Mouse (Mus musculus) gastrocnemius, adult 2 months (tissue): Measurements from ENCODE around the gene Zfp941. TPM values are rescaled to one million over a fixed set of nuclear protein-coding genes. Genes with fewer than 3 reads are reported as not detected.

Experiments
- DNase-seq: peaks from one replicate; pipeline ENCODE4 v3.0.0; 2022
- H3K27ac ChIP-seq: fragments of 200-600 bp; 2 replicates; pipeline ENCODE4 v1.8.1; 2022; ENCODE audit warnings: mild to moderate bottlenecking
- H3K4me3 ChIP-seq: fragments of 200-600 bp; 2 replicates; pipeline ENCODE4 v1.8.1; 2022; ENCODE audit warnings: mild to moderate bottlenecking, moderate library complexity
- CTCF ChIP-seq: fragments of 200-600 bp; IDR thresholded peaks from 2 replicates; pipeline ENCODE4 v1.8.1; 2022; ENCODE audit warnings: antibody characterized with exemption, mild to moderate bottlenecking, moderate library complexity
- intact Hi-C: fragments of 180-260 bp; cut with DNase I; formaldehyde crosslinking; loops from one replicate; pipeline ENCODE4 v1.15.1; 2025
- total RNA-seq, 2 experiments: library from RNA; stranded (reverse); gene quantifications; 2 replicates each; pipeline ENCODE4 v1.2.3; 2021

Zfp941 gene
- total RNA-seq, 2 experiments from 2014 or later = not detected

GRCm38 (mm10) chr7:140834968-140835757, 13.2 kb upstream of the Zfp941 start, which contains the start of gene Urah:
Gene Urah, plus strand, starts transcription at chr7:140835018.
- intact Hi-C loops = loop anchor here (10.0 kb wide), 1 partner anchor 760 kb away; no protein-coding TSS in a partner anchor
- Histone ChIP-seq H3K27ac (no peak within 1 kb of the TSS), H3K4me3 (no peak within 1 kb of the TSS)
- TF ChIP-seq CTCF = no peak
- DNase-seq = no peak

- Histone ChIP-seq H3K27ac (no peak overlapping the region), H3K4me3 (no peak overlapping the region)
- intact Hi-C loops = loop anchor here (10.0 kb wide), 1 partner anchor 759 kb away; no protein-coding TSS in a partner anchor
- no peak for TF ChIP-seq CTCF
- DNase-seq = no peak
Observed at GRCm38 (mm10) chr7:140833341-140833740, 11.4 kb upstream of the Zfp941 start.

GRCm38 (mm10) chr7:140831447-140831846, 9.5 kb upstream of the Zfp941 start:
- intact Hi-C loops = loop anchor here (10.0 kb wide), 1 partner anchor 757 kb away; no protein-coding TSS in a partner anchor
- no peak for TF ChIP-seq CTCF

GRCm38 (mm10) chr7:140828171-140828881, 6.3 kb upstream of the Zfp941 start:
- intact Hi-C loops = no loop called here
- peak; percentile 38; the same call in 1 of the 2 replicates for TF ChIP-seq CTCF
- Histone ChIP-seq H3K4me3 (peak overlapping the region; percentile 19; the same call in 1 of the 2 replicates), H3K27ac (peak overlapping the region; percentile 6; the same call in 1 of the 2 replicates)
- no peak for DNase-seq

More at GRCm38 (mm10) chr7:140831447-140831846, 9.5 kb upstream of the Zfp941 start:
- no peak overlapping the region for H3K27ac ChIP-seq
- no peak overlapping the region for H3K4me3 ChIP-seq
- DNase-seq = no peak

GRCm38 (mm10) chr7:140822731-140823130, 753 bp upstream of the Zfp941 start:
- no peak for DNase-seq
- no peak for TF ChIP-seq CTCF
- intact Hi-C loops = no loop called here
- Histone ChIP-seq H3K27ac (no peak overlapping the region), H3K4me3 (no peak overlapping the region)

- DNase-seq = no peak
- TF ChIP-seq CTCF = no peak
- intact Hi-C loops = no loop called here
- Histone ChIP-seq H3K4me3 (no peak overlapping the region; the same call in 1 of the 2 replicates), H3K27ac (no peak overlapping the region)
Observed at GRCm38 (mm10) chr7:140821305-140821652, 699 bp downstream of the Zfp941 start.

GRCm38 (mm10) chr7:140820173-140820572, 1.8 kb downstream of the Zfp941 start:
- no peak for TF ChIP-seq CTCF
- intact Hi-C loops = no loop called here
- no peak for DNase-seq
- Histone ChIP-seq H3K27ac (no peak overlapping the region), H3K4me3 (no peak overlapping the region)

GRCm38 (mm10) chr7:140812850-140813249, 9.1 kb downstream of the Zfp941 start:
- H3K27ac ChIP-seq = no peak overlapping the region
- intact Hi-C loops = no loop called here
- no peak overlapping the region for H3K4me3 ChIP-seq
- no peak for DNase-seq
- no peak for TF ChIP-seq CTCF

GRCm38 (mm10) chr7:140811714-140812113, 10.3 kb downstream of the Zfp941 start:
- Histone ChIP-seq H3K27ac (no peak overlapping the region), H3K4me3 (no peak overlapping the region)
- TF ChIP-seq CTCF = no peak
- intact Hi-C loops = no loop called here
- DNase-seq = no peak

GRCm38 (mm10) chr7:140810496-140810895, 11.5 kb downstream of the Zfp941 start:
- no peak for DNase-seq
- TF ChIP-seq CTCF = no peak
- Histone ChIP-seq H3K4me3 (no peak overlapping the region), H3K27ac (no peak overlapping the region)
- intact Hi-C loops = no loop called here

- peak; percentile 34; the same call in 1 of the 2 replicates for TF ChIP-seq CTCF
- no peak overlapping the region for H3K4me3 ChIP-seq
- H3K27ac ChIP-seq = no peak overlapping the region
- no peak for DNase-seq
- intact Hi-C loops = no loop called here
Observed at GRCm38 (mm10) chr7:140805704-140806103, 16.3 kb downstream of the Zfp941 start.

GRCm38 (mm10) chr7:140802629-140803028, 19.3 kb downstream of the Zfp941 start:
- no peak for DNase-seq
- no peak for TF ChIP-seq CTCF
- H3K4me3 ChIP-seq = no peak overlapping the region
- no peak overlapping the region for H3K27ac ChIP-seq
- intact Hi-C loops = no loop called here

- H3K4me3 ChIP-seq = no peak overlapping the region
- DNase-seq = no peak
- intact Hi-C loops = no loop called here
- no peak overlapping the region for H3K27ac ChIP-seq
- TF ChIP-seq CTCF = no peak
Observed at GRCm38 (mm10) chr7:140798212-140798611, 23.8 kb downstream of the Zfp941 start.
